Comparison of ENCODE assay signal across 21 mouse cellular contexts in genomic region chr17:73210960-73211531, GRCm38 (mm10).
"Had no signal": no experiment of that assay in that cellular context is flagged by ENCODE, and none has a peak within 500 bp of the region (broad histone marks: within the 10 kb centered on the region; RNA-seq: fewer than 3 reads in every experiment).

No protein-coding gene starts in this region.

- DNase-seq: kidney, adult 2 months; kidney, postnatal 10 days; kidney, postnatal 4 days; liver; lung, adult 18-20 months; right cerebral cortex, adult 18-20 months; right cerebral cortex, postnatal 14 days; spleen, adult 18-20 months; thymus, adult 18-20 months; thymus, postnatal 36 days had no signal

- H3K9ac ChIP-seq: limb, embryonic 13.5 days; liver, embryonic 12.5 days; liver, embryonic 15.5 days; lung, embryonic 15.5 days; midbrain, embryonic 12.5 days; midbrain, embryonic 15.5 days; neural tube, embryonic 13.5 days; stomach, embryonic 15.5 days had no signal

- H3K4me1 ChIP-seq: limb, embryonic 10.5 days; liver, embryonic 12.5 days; liver, embryonic 15.5 days; midbrain, embryonic 12.5 days; midbrain, embryonic 15.5 days; neural tube, embryonic 13.5 days; stomach, embryonic 15.5 days had no signal

- H3K4me2 ChIP-seq: limb, embryonic 13.5 days; liver, embryonic 12.5 days; liver, embryonic 15.5 days; lung, embryonic 15.5 days; midbrain, embryonic 12.5 days; midbrain, embryonic 15.5 days; neural tube, embryonic 13.5 days; stomach, embryonic 15.5 days had no signal

- H3K27ac ChIP-seq: limb, embryonic 10.5 days; limb, embryonic 13.5 days; liver, embryonic 12.5 days; liver, embryonic 15.5 days; lung, embryonic 15.5 days; macrophage; midbrain, embryonic 12.5 days; midbrain, embryonic 15.5 days; neural tube, embryonic 13.5 days; stomach, embryonic 15.5 days had no signal

- H3K9me3 ChIP-seq: limb, embryonic 10.5 days; limb, embryonic 13.5 days; liver, embryonic 12.5 days; liver, embryonic 15.5 days; lung, embryonic 15.5 days; midbrain, embryonic 12.5 days; midbrain, embryonic 15.5 days; neural tube, embryonic 13.5 days; stomach, embryonic 15.5 days had no signal

- H3K4me3 ChIP-seq: limb, embryonic 10.5 days; limb, embryonic 13.5 days; liver, embryonic 12.5 days; liver, embryonic 15.5 days; lung, embryonic 15.5 days; midbrain, embryonic 12.5 days; midbrain, embryonic 15.5 days; neural tube, embryonic 13.5 days; stomach, embryonic 15.5 days had no signal

- H3K27me3 ChIP-seq: limb, embryonic 13.5 days; liver, embryonic 12.5 days; liver, embryonic 15.5 days; lung, embryonic 15.5 days; midbrain, embryonic 12.5 days; midbrain, embryonic 15.5 days; neural tube, embryonic 13.5 days; stomach, embryonic 15.5 days had no signal

- H3K36me3 ChIP-seq: limb, embryonic 10.5 days; limb, embryonic 13.5 days; liver, embryonic 12.5 days; liver, embryonic 15.5 days; lung, embryonic 15.5 days; midbrain, embryonic 12.5 days; midbrain, embryonic 15.5 days; neural tube, embryonic 13.5 days; stomach, embryonic 15.5 days had no signal

- ATAC-seq: intestine, postnatal 0 days; liver, embryonic 12.5 days; midbrain, embryonic 15.5 days had no signal
